27 mouse cellular contexts compared by ENCODE assay signal in genomic region chr17:13697646-13698045, GRCm38 (mm10).
DNase-seq lines count a peak whose midpoint lies in the region; ATAC-seq and TF ChIP-seq lines count a peak whose summit lies in the region.
"Had no signal": no experiment of that assay in that cellular context is flagged by ENCODE, and none has a peak within 500 bp of the region (broad histone marks: within the 10 kb centered on the region; RNA-seq: fewer than 3 reads in every experiment).

No protein-coding gene starts in this region.

- H3K4me1 ChIP-seq in liver, embryonic 15.5 days (replicated peaks), result no peaks in the 10 kb centered on the region
- peaks cover 21% of the 10 kb centered on the region for H3K4me1 ChIP-seq in embryonic fibroblast, embryonic 13.5 days (ENCODE audit: control insufficient read depth, insufficient read depth, low read length)

- no peak for TF ChIP-seq CTCF in embryonic fibroblast, embryonic 13.5 days (IDR thresholded peaks at IDR 0.05; ENCODE audit: borderline replicate concordance, insufficient read depth, low read length)

- no peak overlapping the region for H3K4me2 ChIP-seq in liver, embryonic 15.5 days
- H3K4me2 ChIP-seq: embryonic facial prominence, embryonic 13.5 days; forebrain, embryonic 13.5 days; heart, embryonic 12.5 days; heart, embryonic 15.5 days; hindbrain, embryonic 15.5 days had no signal

- no peaks in the 10 kb centered on the region for H3K36me3 ChIP-seq in liver, embryonic 15.5 days (replicated peaks)
- H3K36me3 ChIP-seq: embryonic facial prominence, embryonic 10.5 days; embryonic facial prominence, embryonic 13.5 days; forebrain, embryonic 10.5 days; heart, embryonic 12.5 days; heart, embryonic 15.5 days; hindbrain, embryonic 15.5 days had no signal

- H3K9me3 ChIP-seq in liver, embryonic 15.5 days (replicated peaks), result no peaks in the 10 kb centered on the region
- H3K9me3 ChIP-seq: embryonic facial prominence, embryonic 10.5 days; embryonic facial prominence, embryonic 13.5 days; forebrain, embryonic 10.5 days; forebrain, embryonic 13.5 days; heart, embryonic 15.5 days; hindbrain, embryonic 15.5 days had no signal

- H3K27ac ChIP-seq in liver, embryonic 15.5 days (replicated peaks), result peak overlapping the region; percentile 57; the same call in 1 of the 2 replicates
- H3K27ac ChIP-seq in embryonic fibroblast, embryonic 13.5 days (ENCODE audit: insufficient read depth, low read length), result peak overlapping the region; percentile 95
- H3K27ac ChIP-seq: embryonic facial prominence, embryonic 10.5 days; embryonic facial prominence, embryonic 13.5 days; forebrain, embryonic 10.5 days; forebrain, embryonic 13.5 days; gastrocnemius, adult 2 months; heart, embryonic 15.5 days; hindbrain, embryonic 15.5 days had no signal

- no peak for TF ChIP-seq POLR2A in embryonic fibroblast, embryonic 13.5 days (IDR thresholded peaks at IDR 0.05; ENCODE audit: low read depth, low read length)

- no peak overlapping the region for H3K9ac ChIP-seq in liver, embryonic 15.5 days
- H3K9ac ChIP-seq: embryonic facial prominence, embryonic 13.5 days; forebrain, embryonic 13.5 days; heart, embryonic 12.5 days; heart, embryonic 15.5 days; hindbrain, embryonic 15.5 days had no signal

- DNase-seq in liver (no peak), 3T3-L1 (ENCODE audit: low read depth, low spot score) (peak; percentile 73)
- DNase-seq in Muller cell, postnatal 12 days (ENCODE audit: inconsistent ontology term), result peak; percentile 73
- no peak for DNase-seq in right cerebral cortex, adult 18-20 months
- DNase-seq in frontal cortex, postnatal 10 days (ENCODE audit: low spot score in 2 of 2), result no peak
- DNase-seq: adrenal gland, adult 2 months; adrenal gland, postnatal 14 days; cerebellum, adult 11-12 months; cerebellum, adult 8-10 months; cerebellum, postnatal 10 days; cerebellum, postnatal 36 days; embryo, embryonic 11 days; gastrocnemius, adult 2 months; gastrocnemius, postnatal 14 days; heart, adult 11 months; heart, postnatal 10 days; heart, postnatal 36 days had no signal

- ATAC-seq in liver, embryonic 15.5 days (ENCODE audit: insufficient read depth), result no peak
- ATAC-seq: forebrain, embryonic 13.5 days; forebrain, embryonic 16.5 days had no signal

- no peak overlapping the region for H3K4me3 ChIP-seq in liver, embryonic 15.5 days (replicated peaks)
- no peak overlapping the region for H3K4me3 ChIP-seq in embryonic fibroblast, embryonic 13.5 days (ENCODE audit: insufficient read depth, low read length)
- H3K4me3 ChIP-seq: embryonic facial prominence, embryonic 10.5 days; embryonic facial prominence, embryonic 13.5 days; forebrain, embryonic 10.5 days; forebrain, embryonic 13.5 days; gastrocnemius, adult 2 months; heart, embryonic 12.5 days; heart, embryonic 15.5 days; hindbrain, embryonic 15.5 days had no signal

- 67% methylated on average over 2 of the region's 2 CpGs for WGBS in liver, embryonic 15.5 days (ENCODE audit: insufficient replicate concordance)

- no peaks in the 10 kb centered on the region for H3K27me3 ChIP-seq in liver, embryonic 15.5 days
- H3K27me3 ChIP-seq: embryonic facial prominence, embryonic 13.5 days; forebrain, embryonic 13.5 days; heart, embryonic 12.5 days; heart, embryonic 15.5 days; hindbrain, embryonic 15.5 days had no signal

Comparison
In these comparisons a context has a peak if more than half of its experiments do, and no peak if none do; other contexts are left out.
1. DNase-seq: peak in 3T3-L1 (single experiment) and Muller cell, postnatal 12 days (single experiment); none in liver (single experiment), right cerebral cortex, adult 18-20 months (single experiment) and frontal cortex, postnatal 10 days (0 of 2).